Mouse (Mus musculus): Measurements from ENCODE around the gene Fam187a. TPM values are rescaled to one million over a fixed set of nuclear protein-coding genes. Genes with fewer than 3 reads are reported as not detected.

Fam187a gene
- polyA plus RNA-seq, 1 experiment from 2014 or later, result not detected

- H3K4me1 ChIP-seq (ENCODE audit: control insufficient read depth, insufficient read depth, low read length), result no peaks in the 10 kb centered on the region
Observed at GRCm38 (mm10) chr11:102930672-102931071, 45.7 kb downstream of the Fam187a start.

GRCm38 (mm10) chr11:102936272-102936671 lies 51.3 kb downstream of the Fam187a start:
- Histone ChIP-seq H3K4me1 (ENCODE audit: control insufficient read depth, insufficient read depth, low read length) (peaks cover 7% of the 10 kb centered on the region; the same call in 1 of the 2 replicates), H3K27me3 (ENCODE audit: control insufficient read depth, insufficient read depth, low read length) (peaks cover 21% of the 10 kb centered on the region), H3K36me3 (ENCODE audit: control insufficient read depth, insufficient read depth) (no peaks in the 10 kb centered on the region), H3K9me3 (replicated peaks; ENCODE audit: control insufficient read depth, low read length) (no peaks in the 10 kb centered on the region), H3K9ac (ENCODE audit: low read length) (no peak overlapping the region), H3K4me2 (ENCODE audit: low read depth, low read length) (no peak overlapping the region), H3K27ac (ENCODE audit: low read length) (no peak overlapping the region), H3K4me3 (ENCODE audit: low read length) (no peak overlapping the region)
- 52% methylated on average over 4 of the region's 4 CpGs for WGBS
- no peak for ATAC-seq (replicated peaks; ENCODE audit: extremely low read depth, insufficient read depth, low FRiP score)

More at GRCm38 (mm10) chr11:102930672-102931071, 45.7 kb downstream of the Fam187a start:
- no peak for ATAC-seq (replicated peaks; ENCODE audit: extremely low read depth, insufficient read depth, low FRiP score)
- H3K27me3 ChIP-seq (ENCODE audit: control insufficient read depth, insufficient read depth, low read length), result 0 out of 2 replicates have a peak, but pooled peaks cover under 1% of the 10 kb centered on the region
- H3K36me3 ChIP-seq (ENCODE audit: control insufficient read depth, insufficient read depth), result no peaks in the 10 kb centered on the region
- H3K4me3 ChIP-seq (ENCODE audit: low read length), result no peak overlapping the region
- no peaks in the 10 kb centered on the region for H3K9me3 ChIP-seq (replicated peaks; ENCODE audit: control insufficient read depth, low read length)
- 79% methylated on average over 10 of the region's 10 CpGs for WGBS
- H3K9ac ChIP-seq (ENCODE audit: low read length), result no peak overlapping the region
- H3K27ac ChIP-seq (ENCODE audit: low read length), result no peak overlapping the region
- H3K4me2 ChIP-seq (ENCODE audit: low read depth, low read length), result no peak overlapping the region

Other genes with a start within 250 kb of the Fam187a start
- 0.28 and 0.40 TPM in 2 replicates for gene Meioc, start 221.5 kb upstream of the Fam187a start, polyA plus RNA-seq (2015; fragmentation: Nextera tagmentation; extraction: Ambion mirVana)
- 34.4 and 38.2 TPM in 2 replicates for gene Ccdc43, start 187.4 kb upstream of the Fam187a start, polyA plus RNA-seq (2015; fragmentation: Nextera tagmentation; extraction: Ambion mirVana)
- gene Adam11, start 123.7 kb upstream of the Fam187a start, polyA plus RNA-seq (2015; fragmentation: Nextera tagmentation; extraction: Ambion mirVana), result 5.2 and 5.3 TPM in 2 replicates
- 45.5 and 46.3 TPM in 2 replicates for gene Gjc1, start 65.5 kb upstream of the Fam187a start, polyA plus RNA-seq (2015; fragmentation: Nextera tagmentation; extraction: Ambion mirVana)
- 6.4 and 9.9 TPM in 2 replicates for gene Higd1b, start 49.3 kb upstream of the Fam187a start, polyA plus RNA-seq (2015; fragmentation: Nextera tagmentation; extraction: Ambion mirVana)
- 114 and 115 TPM in 2 replicates for gene Eftud2, start 4.2 kb upstream of the Fam187a start, polyA plus RNA-seq (2015; fragmentation: Nextera tagmentation; extraction: Ambion mirVana)
- gene Ccdc103, start 4.0 kb upstream of the Fam187a start, polyA plus RNA-seq (2015; fragmentation: Nextera tagmentation; extraction: Ambion mirVana), result 0.64 and 0.77 TPM in 2 replicates
- 0.26 and 0.30 TPM in 2 replicates for gene Gfap, start 15.7 kb downstream of the Fam187a start, polyA plus RNA-seq (2015; fragmentation: Nextera tagmentation; extraction: Ambion mirVana)
- 6.6 and 7.6 TPM in 2 replicates for gene Kif18b, start 40.0 kb downstream of the Fam187a start, polyA plus RNA-seq (2015; fragmentation: Nextera tagmentation; extraction: Ambion mirVana)
- 0.32 and 0.39 TPM in 2 replicates for gene C1ql1, start 61.5 kb downstream of the Fam187a start, polyA plus RNA-seq (2015; fragmentation: Nextera tagmentation; extraction: Ambion mirVana)
- gene Nmt1, start 143.0 kb downstream of the Fam187a start, polyA plus RNA-seq (2015; fragmentation: Nextera tagmentation; extraction: Ambion mirVana), result 39.1 and 41.7 TPM in 2 replicates
- gene Dcakd, start 143.2 kb downstream of the Fam187a start, polyA plus RNA-seq (2015; fragmentation: Nextera tagmentation; extraction: Ambion mirVana), result 66.9 and 77.5 TPM in 2 replicates
- 13.6 and 17.0 TPM in 2 replicates for gene Plcd3, start 216.5 kb downstream of the Fam187a start, polyA plus RNA-seq (2015; fragmentation: Nextera tagmentation; extraction: Ambion mirVana)
- 21.5 and 21.8 TPM in 2 replicates for gene Acbd4, start 216.5 kb downstream of the Fam187a start, polyA plus RNA-seq (2015; fragmentation: Nextera tagmentation; extraction: Ambion mirVana)
- 2.9 TPM in 2 replicates for gene Hexim1, start 231.1 kb downstream of the Fam187a start, polyA plus RNA-seq (2015; fragmentation: Nextera tagmentation; extraction: Ambion mirVana)
- gene Hexim2, start 247.3 kb downstream of the Fam187a start, polyA plus RNA-seq (2015; fragmentation: Nextera tagmentation; extraction: Ambion mirVana), result 6.1 and 7.4 TPM in 2 replicates